Mouse (Mus musculus): ENCODE results near the gene Hist1h1c. TPM values are rescaled to one million over a fixed set of nuclear protein-coding genes. Genes with fewer than 3 reads are reported as not detected.

The Hist1h1c gene
- polyA plus RNA-seq, 2 experiments = 46.8 to 72.5 TPM

DNA sequence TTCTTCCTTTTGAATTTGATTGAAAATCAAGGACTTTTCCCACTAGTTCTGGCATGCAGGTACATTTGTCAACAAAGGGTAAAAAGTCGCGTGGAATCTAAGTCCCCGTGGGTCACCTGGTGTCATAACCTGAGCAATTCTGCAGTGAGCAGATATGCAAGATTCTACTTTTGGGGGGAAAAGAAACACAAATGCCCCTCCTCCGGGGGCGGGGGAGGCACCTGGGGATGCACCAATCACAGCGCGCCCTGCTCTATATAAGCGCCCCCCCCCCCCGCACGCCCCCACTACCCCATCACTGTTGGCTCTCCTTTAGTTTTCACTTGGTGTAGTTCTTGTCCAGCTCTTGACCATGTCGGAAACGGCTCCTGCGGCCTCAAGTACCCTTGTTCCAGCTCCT is 43.1 kb upstream of the Hist1h1c start, which contains the start of gene Hist1h1t:
Gene Hist1h1t (plus strand): TSS at position 301 of the 400 bp plus-strand sequence.
- H3K9me3 ChIP-seq (ENCODE audit: control insufficient read depth, low read length) = no peaks in the 10 kb centered on the region
- H3K27me3 ChIP-seq (ENCODE audit: control insufficient read depth, insufficient read depth, low read length) = no peaks in the 10 kb centered on the region
- peak within 1 kb of the TSS; percentile 69 for H3K4me2 ChIP-seq (ENCODE audit: low read depth)
- H3K27ac ChIP-seq = peak within 1 kb of the TSS; percentile 100
- peak within 1 kb of the TSS; percentile 94 for H3K9ac ChIP-seq (replicated peaks)
- ATAC-seq (ENCODE audit: insufficient read depth) = no peak
- H3K4me1 ChIP-seq (replicated peaks; ENCODE audit: control insufficient read depth in 2 of 2, insufficient read depth in 2 of 2, low read length in 1 of 2) = peaks cover 21% of the 10 kb centered on the region in 2 experiments
- no peak for DNase-seq (ENCODE audit: low read depth in 3 of 3, low spot score in 3 of 3)
- WGBS (ENCODE audit: insufficient replicate concordance) = 46% methylated on average over 13 of the region's 13 CpGs
- peak within 1 kb of the TSS; percentile 27 to 38 for H3K4me3 ChIP-seq (ENCODE audit: insufficient read depth in 1 of 2, low read depth in 2 of 2, low read length in 2 of 2)
- no peaks in the 10 kb centered on the region for H3K36me3 ChIP-seq (replicated peaks; ENCODE audit: control insufficient read depth, insufficient read depth, low read depth)
- TF ChIP-seq EP300 (IDR thresholded peaks at IDR 0.05; ENCODE audit: low read depth) = no peak
- no peak for TF ChIP-seq CTCF (IDR thresholded peaks at IDR 0.05; ENCODE audit: low read depth)

DNA sequence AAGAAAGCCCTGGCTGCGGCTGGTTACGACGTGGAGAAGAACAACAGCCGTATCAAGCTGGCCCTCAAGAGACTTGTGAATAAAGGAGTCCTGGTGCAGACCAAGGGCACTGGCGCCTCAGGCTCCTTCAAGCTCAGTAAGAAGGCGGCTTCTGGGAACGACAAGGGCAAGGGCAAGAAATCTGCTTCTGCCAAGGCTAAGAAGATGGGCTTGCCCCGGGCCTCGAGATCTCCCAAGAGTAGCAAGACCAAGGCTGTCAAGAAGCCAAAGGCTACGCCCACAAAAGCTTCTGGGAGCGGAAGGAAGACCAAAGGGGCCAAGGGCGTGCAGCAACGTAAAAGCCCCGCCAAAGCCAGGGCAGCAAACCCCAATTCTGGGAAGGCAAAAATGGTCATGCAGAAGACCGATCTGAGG is 42.5 kb upstream of the Hist1h1c start:
- Histone ChIP-seq H3K4me1 (replicated peaks; ENCODE audit: control insufficient read depth in 2 of 2, insufficient read depth in 2 of 2, low read length in 1 of 2) (peaks cover 25 to 26% of the 10 kb centered on the region in 2 experiments), H3K9me3 (ENCODE audit: control insufficient read depth, low read length) (no peaks in the 10 kb centered on the region), H3K4me3 (ENCODE audit: insufficient read depth in 1 of 2, low read depth in 2 of 2, low read length in 2 of 2) (peak overlapping the region; percentile 27 to 38), H3K4me2 (ENCODE audit: low read depth) (peak overlapping the region; percentile 69), H3K27me3 (ENCODE audit: control insufficient read depth, insufficient read depth, low read length) (no peaks in the 10 kb centered on the region), H3K27ac (peak overlapping the region; percentile 100), H3K36me3 (replicated peaks; ENCODE audit: control insufficient read depth, insufficient read depth, low read depth) (no peaks in the 10 kb centered on the region), H3K9ac (replicated peaks) (peak overlapping the region; percentile 94)
- WGBS (ENCODE audit: insufficient replicate concordance) = 29% methylated on average over 15 of the region's 15 CpGs
- ATAC-seq (ENCODE audit: insufficient read depth) (no peak), DNase-seq (ENCODE audit: low read depth in 3 of 3, low spot score in 3 of 3) (no peak)
- TF ChIP-seq CTCF (IDR thresholded peaks at IDR 0.05; ENCODE audit: low read depth) = no peak
- TF ChIP-seq EP300 (IDR thresholded peaks at IDR 0.05; ENCODE audit: low read depth) = no peak

DNA sequence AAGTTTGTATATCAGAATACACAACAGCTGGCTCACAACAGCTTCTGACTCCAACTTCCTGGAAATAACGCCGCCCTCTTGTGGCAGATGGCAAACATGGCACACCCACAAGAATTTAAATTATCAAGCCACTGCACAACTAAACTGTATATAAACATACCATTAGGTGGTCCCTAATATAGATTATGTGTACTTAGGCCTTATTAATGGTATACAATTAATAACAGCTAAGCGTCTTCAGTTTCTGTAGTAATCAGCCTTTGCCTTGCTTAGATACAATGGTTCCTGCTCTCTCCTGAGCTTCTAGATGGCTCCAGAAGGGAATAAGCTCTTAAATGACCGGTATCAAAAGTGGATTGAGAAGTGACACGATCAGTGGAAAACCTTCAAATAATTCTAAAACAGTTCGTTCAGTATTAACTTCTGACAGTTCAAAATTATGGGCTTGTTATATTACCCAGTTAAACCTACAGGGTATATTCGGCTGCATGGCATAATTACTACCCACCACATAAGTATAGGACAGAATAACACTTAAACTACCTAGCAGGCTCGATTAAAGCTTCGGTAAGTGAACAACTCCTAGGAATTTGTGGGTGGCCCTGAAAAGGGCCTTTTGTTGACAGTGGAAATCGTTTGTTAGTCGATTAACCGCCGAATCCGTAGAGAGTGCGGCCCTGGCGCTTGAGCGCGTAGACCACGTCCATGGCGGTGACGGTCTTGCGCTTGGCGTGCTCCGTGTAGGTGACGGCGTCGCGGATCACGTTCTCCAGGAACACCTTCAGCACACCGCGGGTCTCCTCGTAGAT is 40.9 kb upstream of the Hist1h1c start:
- H3K4me3 ChIP-seq (ENCODE audit: insufficient read depth in 1 of 2, low read depth in 2 of 2, low read length in 2 of 2) = peak overlapping the region; percentile 55 to 64
- DNase-seq (ENCODE audit: low read depth in 3 of 3, low spot score in 3 of 3) (peak; percentile 78 to 86 (median 84)), ATAC-seq (ENCODE audit: insufficient read depth) (peak; percentile 68)
- no peaks in the 10 kb centered on the region for H3K9me3 ChIP-seq (ENCODE audit: control insufficient read depth, low read length)
- peak overlapping the region; percentile 69 for H3K4me2 ChIP-seq (ENCODE audit: low read depth)
- WGBS (ENCODE audit: insufficient replicate concordance) = under 1% methylated on average over 24 of the region's 32 CpGs
- no peaks in the 10 kb centered on the region for H3K27me3 ChIP-seq (ENCODE audit: control insufficient read depth, insufficient read depth, low read length)
- peak overlapping the region; percentile 100 for H3K27ac ChIP-seq
- H3K9ac ChIP-seq (replicated peaks) = peak overlapping the region; percentile 94
- no peaks in the 10 kb centered on the region for H3K36me3 ChIP-seq (replicated peaks; ENCODE audit: control insufficient read depth, insufficient read depth, low read depth)
- TF ChIP-seq EP300 (IDR thresholded peaks at IDR 0.05; ENCODE audit: low read depth) (peak; percentile 46), CTCF (IDR thresholded peaks at IDR 0.05; ENCODE audit: low read depth) (peak; percentile 83)
- peaks cover 26% of the 10 kb centered on the region in 2 experiments for H3K4me1 ChIP-seq (replicated peaks; ENCODE audit: control insufficient read depth in 2 of 2, insufficient read depth in 2 of 2, low read length in 1 of 2)

DNA sequence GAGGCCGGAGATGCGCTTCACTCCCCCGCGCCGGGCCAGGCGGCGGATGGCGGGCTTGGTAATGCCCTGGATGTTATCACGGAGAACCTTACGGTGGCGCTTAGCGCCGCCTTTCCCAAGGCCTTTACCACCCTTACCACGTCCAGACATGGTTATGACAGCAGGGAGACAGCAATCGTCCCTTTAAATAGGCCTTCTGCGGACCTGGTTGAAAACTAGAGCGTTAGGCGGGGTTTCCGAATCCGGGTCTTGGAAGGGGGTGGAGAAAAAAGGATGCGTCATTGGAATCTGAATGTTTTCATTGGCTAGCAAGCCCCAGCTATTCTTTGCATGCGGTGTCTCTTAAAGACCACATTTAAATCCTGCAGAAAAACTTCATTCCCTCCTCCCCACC is 40.3 kb upstream of the Hist1h1c start, which contains the start of gene Hist1h4c:
Gene Hist1h4c (minus strand): TSS at position 155 of the 394 bp plus-strand sequence.
- Histone ChIP-seq H3K4me2 (ENCODE audit: low read depth) (peak within 1 kb of the TSS; percentile 69), H3K27me3 (ENCODE audit: control insufficient read depth, insufficient read depth, low read length) (no peaks in the 10 kb centered on the region), H3K4me3 (ENCODE audit: insufficient read depth in 1 of 2, low read depth in 2 of 2, low read length in 2 of 2) (peak within 1 kb of the TSS; percentile 55 to 64), H3K9ac (replicated peaks) (peak within 1 kb of the TSS; percentile 94), H3K27ac (peak within 1 kb of the TSS; percentile 100), H3K4me1 (replicated peaks; ENCODE audit: control insufficient read depth in 2 of 2, insufficient read depth in 2 of 2, low read length in 1 of 2) (peaks cover 26% of the 10 kb centered on the region in 2 experiments), H3K9me3 (ENCODE audit: control insufficient read depth, low read length) (no peaks in the 10 kb centered on the region), H3K36me3 (replicated peaks; ENCODE audit: control insufficient read depth, insufficient read depth, low read depth) (no peaks in the 10 kb centered on the region)
- 0% methylated on average over 21 of the region's 22 CpGs for WGBS (ENCODE audit: insufficient replicate concordance)
- peak; percentile 25; the same call in 1 of the 2 replicates for TF ChIP-seq CTCF (IDR thresholded peaks at IDR 0.05; ENCODE audit: low read depth)
- peak; percentile 91 for TF ChIP-seq EP300 (IDR thresholded peaks at IDR 0.05; ENCODE audit: low read depth)
- DNase-seq (ENCODE audit: low read depth in 3 of 3, low spot score in 3 of 3) (peak; percentile 98 to 99 (median 98)), ATAC-seq (ENCODE audit: insufficient read depth) (peak; percentile 89)

DNA sequence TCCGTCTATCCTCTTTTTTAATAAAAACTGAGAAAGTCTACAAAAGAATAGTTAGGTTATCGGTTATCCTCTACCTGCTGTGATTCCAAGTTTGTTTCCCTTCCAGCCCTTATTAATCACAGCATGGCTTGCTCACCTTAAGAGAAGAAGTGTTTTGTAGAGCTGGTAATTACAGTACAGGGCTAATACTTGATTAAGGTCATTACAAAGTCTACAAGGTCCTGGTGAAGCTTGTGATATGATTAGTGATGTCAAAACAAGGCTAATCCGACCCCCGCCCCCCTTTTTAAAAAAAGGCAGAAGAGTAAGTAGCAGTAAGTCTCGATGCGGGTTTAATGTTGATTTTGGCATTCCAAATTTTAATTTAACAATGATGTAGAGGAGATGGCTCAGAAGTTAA is 39.6 kb upstream of the Hist1h1c start:
- no peaks in the 10 kb centered on the region for H3K27me3 ChIP-seq (ENCODE audit: control insufficient read depth, insufficient read depth, low read length)
- no peak overlapping the region for H3K4me3 ChIP-seq (ENCODE audit: insufficient read depth in 1 of 2, low read depth in 2 of 2, low read length in 2 of 2)
- peak overlapping the region; percentile 69 for H3K4me2 ChIP-seq (ENCODE audit: low read depth)
- H3K27ac ChIP-seq = peak overlapping the region; percentile 100
- 67% methylated on average over 6 of the region's 6 CpGs for WGBS (ENCODE audit: insufficient replicate concordance)
- H3K36me3 ChIP-seq (replicated peaks; ENCODE audit: control insufficient read depth, insufficient read depth, low read depth) = no peaks in the 10 kb centered on the region
- H3K9me3 ChIP-seq (ENCODE audit: control insufficient read depth, low read length) = no peaks in the 10 kb centered on the region
- no peak for DNase-seq (ENCODE audit: low read depth in 3 of 3, low spot score in 3 of 3)
- peak overlapping the region; percentile 94 for H3K9ac ChIP-seq (replicated peaks)
- TF ChIP-seq EP300 (IDR thresholded peaks at IDR 0.05; ENCODE audit: low read depth) (no peak), CTCF (IDR thresholded peaks at IDR 0.05; ENCODE audit: low read depth) (no peak)
- peaks cover 26% of the 10 kb centered on the region in 2 experiments for H3K4me1 ChIP-seq (replicated peaks; ENCODE audit: control insufficient read depth in 2 of 2, insufficient read depth in 2 of 2, low read length in 1 of 2)
- ATAC-seq (ENCODE audit: insufficient read depth) = no peak
